Mouse (Mus musculus): ENCODE measurements around the gene Pspc1.
"Not testable (repeated sequence)": the region's sequence is repeated elsewhere in the genome, so short reads cannot be mapped to it uniquely, and the experiment has no call there.

The Pspc1 gene

GRCm38 (mm10) chr14:56778200-56778932, at the start of gene Pspc1:
TSS of gene Pspc1 (minus strand) at chr14:56778316.
- peak; percentile 93 to 98 for DNase-seq

DNA sequence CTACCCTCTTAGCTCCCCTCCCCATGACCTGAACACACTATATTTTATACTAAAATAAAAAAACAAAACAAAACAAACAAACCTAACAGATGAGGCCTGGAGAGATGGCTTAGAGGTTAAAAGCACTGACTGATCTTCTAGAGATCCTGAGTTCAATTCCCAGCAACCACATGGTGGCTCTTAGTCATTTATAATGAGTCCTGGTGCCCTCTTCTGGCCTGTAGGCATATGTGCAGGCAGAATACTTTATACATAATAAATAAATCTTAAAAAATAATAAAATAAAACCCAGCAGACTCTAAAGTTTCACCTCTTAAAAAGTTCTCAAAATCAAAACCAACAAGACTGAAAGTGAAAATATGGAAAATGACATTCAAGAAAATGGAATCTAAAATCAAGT, 46.4 kb upstream of the Pspc1 start:
- no peak for DNase-seq

GRCm38 (mm10) chr14:56817616-56818015, 39.5 kb upstream of the Pspc1 start:
- no peak for DNase-seq

GRCm38 (mm10) chr14:56817131-56817530, 39.0 kb upstream of the Pspc1 start:
- DNase-seq, result no peak

GRCm38 (mm10) chr14:56816541-56816940, 38.4 kb upstream of the Pspc1 start:
- DNase-seq, result no peak

- peak; percentile 62 to 75 for DNase-seq
Observed at GRCm38 (mm10) chr14:56812520-56813036, 34.5 kb upstream of the Pspc1 start.

DNA sequence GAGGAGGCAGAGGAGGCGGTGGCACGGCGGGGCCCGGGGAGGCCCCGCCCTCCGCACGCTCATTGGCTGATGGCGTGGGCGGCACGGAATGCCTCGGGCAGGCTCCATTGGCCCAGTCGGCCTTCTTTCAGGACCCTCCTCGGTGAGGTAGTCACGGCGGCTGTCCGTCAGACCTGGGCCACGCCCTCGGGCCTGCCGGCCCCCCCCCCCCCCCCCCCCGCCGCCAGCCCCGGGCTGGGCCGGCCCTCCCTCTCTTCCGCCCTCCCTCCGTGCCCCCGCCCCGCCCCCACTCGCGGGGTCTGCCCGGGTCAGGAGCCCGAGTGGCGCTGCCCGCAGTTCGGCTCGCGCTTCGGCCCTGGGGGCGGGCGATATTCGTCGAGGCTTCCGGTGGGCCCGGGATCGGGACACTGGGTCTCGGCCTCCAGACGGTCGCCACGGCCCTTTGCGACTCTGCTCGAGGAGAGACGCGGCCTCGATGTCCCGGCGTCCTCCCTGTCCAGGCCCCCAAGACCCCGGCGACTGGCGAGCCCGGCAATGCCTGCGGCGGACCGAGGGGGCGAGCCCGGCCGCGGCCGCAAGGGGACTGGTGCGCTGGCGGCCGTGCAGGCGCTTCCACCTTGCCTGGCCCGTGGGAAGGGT, 33.7 kb upstream of the Pspc1 start, which contains the start of gene Zmym5:
Zmym5 (minus strand) TSS at position 16 of the 639 bp plus-strand sequence.
- DNase-seq, result peak; percentile 75 to 89

DNA sequence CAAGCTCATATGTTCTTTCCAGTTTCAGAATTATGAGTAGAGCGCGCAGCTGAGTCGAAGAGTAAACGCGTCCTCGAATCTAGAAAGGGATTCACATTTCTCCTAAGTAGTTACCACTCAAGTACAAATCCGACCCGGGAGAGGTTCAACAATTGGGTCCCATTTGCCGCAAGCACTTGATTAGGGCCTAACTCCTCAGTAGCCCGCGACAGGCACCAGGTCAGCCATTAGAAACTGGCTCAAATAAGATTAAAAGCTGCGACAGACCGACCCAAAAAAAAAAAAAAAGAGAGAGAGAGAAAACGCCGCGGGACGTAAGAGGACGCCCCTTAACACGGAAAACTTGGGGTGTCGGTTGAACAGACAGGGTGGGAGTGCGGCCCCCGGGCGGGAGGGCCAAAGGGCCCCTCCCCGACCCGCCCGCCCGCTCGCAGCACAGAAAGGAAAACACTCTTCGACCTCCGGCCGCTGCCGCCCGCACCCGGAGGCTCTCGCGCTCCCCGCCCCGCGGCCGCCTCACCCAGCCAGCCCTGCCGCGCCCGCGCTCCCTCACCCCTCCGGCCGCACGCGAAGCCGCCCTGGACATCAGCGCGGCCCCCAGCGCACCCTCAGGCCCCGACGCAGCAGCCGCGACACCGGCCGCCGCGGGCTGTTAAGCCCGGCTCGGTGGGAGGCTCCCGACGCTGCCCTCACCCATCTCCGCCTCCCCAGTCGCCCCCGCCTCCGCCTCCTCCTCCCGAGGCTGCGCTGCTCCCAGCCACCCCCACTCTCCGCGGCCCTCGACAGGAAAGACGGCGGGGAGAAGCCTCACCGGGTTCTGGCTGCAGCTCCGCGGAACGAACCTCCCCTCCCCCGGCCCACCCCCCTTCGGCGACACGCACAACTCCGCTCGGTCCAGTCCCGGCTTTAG, 32.9 kb upstream of the Pspc1 start:
- DNase-seq, result peak; percentile 39 to 53

- peak; percentile 27 to 65 for DNase-seq
Observed at GRCm38 (mm10) chr14:56793243-56793642, 15.1 kb upstream of the Pspc1 start.

- DNase-seq, result no peak
Observed at GRCm38 (mm10) chr14:56784575-56784974, 6.5 kb upstream of the Pspc1 start.

- no peak for DNase-seq
Observed at GRCm38 (mm10) chr14:56778933-56779300, 801 bp upstream of the Pspc1 start.

- DNase-seq, result peak; percentile 48 to 67
Observed at GRCm38 (mm10) chr14:56777360-56778136, 568 bp downstream of the Pspc1 start.

GRCm38 (mm10) chr14:56776571-56777238, 1.4 kb downstream of the Pspc1 start:
- peak in 1 of 2 experiments; percentile 11 for DNase-seq

- DNase-seq, result no peak
Observed at GRCm38 (mm10) chr14:56775416-56775815, 2.7 kb downstream of the Pspc1 start.

GRCm38 (mm10) chr14:56766438-56766837, 11.7 kb downstream of the Pspc1 start:
- not testable (repeated sequence) for DNase-seq

DNA sequence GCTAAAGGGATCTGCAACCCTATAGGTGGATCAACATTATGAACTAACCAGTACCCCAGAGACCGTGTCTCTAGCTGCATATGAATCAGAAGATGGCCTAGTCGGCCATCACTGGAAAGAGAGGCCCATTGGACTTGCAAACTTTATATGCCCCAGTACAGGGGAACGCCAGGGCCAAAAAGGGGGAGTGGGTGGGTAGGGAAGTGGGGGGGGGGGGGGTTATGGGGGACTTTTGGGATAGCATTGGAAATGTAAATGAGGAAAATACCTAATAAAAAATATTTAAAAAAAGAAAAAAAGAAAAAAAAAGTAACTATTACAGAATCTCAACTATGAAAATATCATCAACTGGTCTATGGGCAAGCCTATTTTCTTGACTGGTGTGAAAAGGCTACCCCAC, 13.0 kb downstream of the Pspc1 start:
- not testable (repeated sequence) for DNase-seq

- no peak for DNase-seq
Observed at GRCm38 (mm10) chr14:56751282-56751681, 26.8 kb downstream of the Pspc1 start.

DNA sequence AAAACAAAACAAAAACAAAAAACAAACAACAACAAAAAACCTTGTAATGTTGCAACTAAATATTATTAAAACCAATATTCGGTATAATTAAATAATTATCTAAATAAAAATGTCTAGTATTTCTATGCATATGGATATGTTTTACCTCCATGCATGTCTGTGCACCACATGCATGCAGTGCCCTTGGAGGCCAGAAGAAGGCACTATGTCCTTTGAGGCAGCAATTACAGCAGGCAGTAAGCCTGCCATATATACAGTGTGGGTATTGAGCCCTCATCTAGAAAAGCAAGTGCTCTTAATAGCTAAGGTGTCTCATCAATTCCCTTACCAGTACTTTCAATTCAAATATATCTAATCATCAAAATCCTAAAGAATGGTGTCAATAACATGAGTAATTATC, 37.9 kb downstream of the Pspc1 start:
- DNase-seq, result no peak

- DNase-seq, result no peak
Observed at GRCm38 (mm10) chr14:56726493-56726892, 51.6 kb downstream of the Pspc1 start.

- DNase-seq, result no peak
Observed at GRCm38 (mm10) chr14:56705687-56706086, 72.4 kb downstream of the Pspc1 start.

- no peak for DNase-seq
Observed at GRCm38 (mm10) chr14:56702644-56703043, 75.5 kb downstream of the Pspc1 start.

- no peak for DNase-seq
Observed at GRCm38 (mm10) chr14:56697836-56698235, 80.3 kb downstream of the Pspc1 start.
